Mouse (Mus musculus): ENCODE results near the gene 9530003J23Rik. TPM values are rescaled to one million over a fixed set of nuclear protein-coding genes. Genes with fewer than 3 reads are reported as not detected.

The 9530003J23Rik gene
- polyA plus RNA-seq, 1 experiment from 2014 or later: not detected

GRCm38 (mm10) chr10:117196696-117197095 is 41.8 kb downstream of the 9530003J23Rik start:
- no peaks in the 10 kb centered on the region for H3K36me3 ChIP-seq (replicated peaks)
- peaks cover 14% of the 10 kb centered on the region for H3K4me1 ChIP-seq
- H3K9me3 ChIP-seq: no peaks in the 10 kb centered on the region
- DNase-seq (ENCODE audit: low spot score): no peak
- 85% methylated on average over 3 of the region's 3 CpGs for WGBS
- no peak overlapping the region for H3K4me3 ChIP-seq
- H3K27me3 ChIP-seq (replicated peaks; ENCODE audit: low read depth, poor library complexity, severe bottlenecking): no peaks in the 10 kb centered on the region
- no peak overlapping the region for H3K27ac ChIP-seq (replicated peaks)

GRCm38 (mm10) chr10:117195748-117196147 is 42.8 kb downstream of the 9530003J23Rik start:
- no peaks in the 10 kb centered on the region for H3K36me3 ChIP-seq (replicated peaks)

GRCm38 (mm10) chr10:117195005-117195404 is 43.5 kb downstream of the 9530003J23Rik start:
- H3K9me3 ChIP-seq: no peaks in the 10 kb centered on the region
- H3K4me3 ChIP-seq: no peak overlapping the region
- DNase-seq (ENCODE audit: low spot score): no peak
- 92% methylated on average over 12 of the region's 12 CpGs for WGBS
- H3K27ac ChIP-seq (replicated peaks): no peak overlapping the region
- peaks cover 10% of the 10 kb centered on the region for H3K4me1 ChIP-seq
- no peaks in the 10 kb centered on the region for H3K36me3 ChIP-seq (replicated peaks)
- H3K27me3 ChIP-seq (replicated peaks; ENCODE audit: low read depth, poor library complexity, severe bottlenecking): no peaks in the 10 kb centered on the region

More at GRCm38 (mm10) chr10:117195748-117196147, 42.8 kb downstream of the 9530003J23Rik start:
- Histone ChIP-seq H3K27me3 (replicated peaks; ENCODE audit: low read depth, poor library complexity, severe bottlenecking) (no peaks in the 10 kb centered on the region), H3K9me3 (no peaks in the 10 kb centered on the region), H3K27ac (replicated peaks) (no peak overlapping the region), H3K4me1 (peaks cover 14% of the 10 kb centered on the region), H3K4me3 (no peak overlapping the region)
- no peak for DNase-seq (ENCODE audit: low spot score)
- 94% methylated on average over 4 of the region's 4 CpGs for WGBS

GRCm38 (mm10) chr10:117193364-117193763 is 45.1 kb downstream of the 9530003J23Rik start:
- Histone ChIP-seq H3K4me1 (no peaks in the 10 kb centered on the region), H3K4me3 (no peak overlapping the region), H3K27ac (replicated peaks) (no peak overlapping the region), H3K27me3 (replicated peaks; ENCODE audit: low read depth, poor library complexity, severe bottlenecking) (no peaks in the 10 kb centered on the region), H3K9me3 (no peaks in the 10 kb centered on the region), H3K36me3 (replicated peaks) (no peaks in the 10 kb centered on the region)
- 79% methylated on average over 5 of the region's 5 CpGs for WGBS
- no peak for DNase-seq (ENCODE audit: low spot score)

- Histone ChIP-seq H3K27me3 (replicated peaks; ENCODE audit: low read depth, poor library complexity, severe bottlenecking) (no peaks in the 10 kb centered on the region), H3K9me3 (no peaks in the 10 kb centered on the region), H3K36me3 (replicated peaks) (no peaks in the 10 kb centered on the region), H3K4me3 (no peak overlapping the region), H3K4me1 (peaks cover 6% of the 10 kb centered on the region; the same call in 1 of the 2 replicates), H3K27ac (replicated peaks) (no peak overlapping the region)
- no peak for DNase-seq (ENCODE audit: low spot score)
- WGBS: 75% methylated on average over 9 of the region's 9 CpGs
Measured at GRCm38 (mm10) chr10:117185399-117186089, 53.0 kb downstream of the 9530003J23Rik start.

Other genes with a start within 250 kb of the 9530003J23Rik start
- gene Lrrc10, start 193.4 kb downstream of the 9530003J23Rik start, polyA plus RNA-seq (2016; fragmentation: Nextera tagmentation; extraction: Ambion mirVana): 0.14 TPM in 1 of 2 replicates, not detected in the other
- gene Cct2, start 174.9 kb downstream of the 9530003J23Rik start, polyA plus RNA-seq (2016; fragmentation: Nextera tagmentation; extraction: Ambion mirVana): 350 and 352 TPM in 2 replicates
- gene Frs2, start 90.2 kb downstream of the 9530003J23Rik start, polyA plus RNA-seq (2016; fragmentation: Nextera tagmentation; extraction: Ambion mirVana): 20.4 and 21.6 TPM in 2 replicates
- gene Yeats4, start 14.2 kb downstream of the 9530003J23Rik start, polyA plus RNA-seq (2016; fragmentation: Nextera tagmentation; extraction: Ambion mirVana): 107 and 110 TPM in 2 replicates
- gene Lyz2, start 43.6 kb upstream of the 9530003J23Rik start, polyA plus RNA-seq (2016; fragmentation: Nextera tagmentation; extraction: Ambion mirVana): 7.2 and 11.9 TPM in 2 replicates
- not detected in 2 replicates for gene Lyz1, start 54.2 kb upstream of the 9530003J23Rik start, polyA plus RNA-seq (2016; fragmentation: Nextera tagmentation; extraction: Ambion mirVana)
- 223 and 230 TPM in 2 replicates for gene Cpsf6, start 141.3 kb upstream of the 9530003J23Rik start, polyA plus RNA-seq (2016; fragmentation: Nextera tagmentation; extraction: Ambion mirVana)